Mouse (Mus musculus) E14TG2a.4 (cell line): ENCODE results near the gene Coro7.

Experiments
- CTCF ChIP-seq: conservative IDR thresholded peaks from 2 replicates; pipeline ENCODE4 v1.5.1; 2014; ENCODE audit warnings: low read length
- NANOG ChIP-seq: IDR thresholded peaks from 2 replicates; pipeline ENCODE4 v1.6.1; 2014; ENCODE audit warnings: borderline replicate concordance, low read length, mixed read lengths

DNA sequence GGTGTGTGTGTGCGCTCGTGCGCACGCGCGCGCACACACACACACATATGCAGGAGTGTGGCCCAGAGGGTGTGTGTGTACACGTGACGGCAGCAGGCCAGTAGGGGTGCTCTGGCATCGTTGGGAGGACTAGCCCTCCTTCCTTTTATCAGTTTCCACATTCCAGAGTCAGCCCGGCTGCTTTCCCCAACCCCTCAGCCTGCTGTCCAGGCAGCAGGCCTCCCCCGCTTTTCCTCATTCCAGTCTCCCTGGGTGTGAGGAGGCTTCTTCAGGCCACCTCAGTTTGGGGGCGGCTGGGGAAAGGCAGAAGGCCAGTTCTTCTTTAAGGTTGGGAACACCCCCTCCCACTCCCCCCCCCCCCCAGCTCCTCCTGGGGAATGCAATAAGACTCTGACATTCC, 37.4 kb downstream of the Coro7 start:
- TF ChIP-seq NANOG = no peak
- TF ChIP-seq CTCF = no peak
